Mouse (Mus musculus) hindbrain, postnatal 0 days (tissue): ENCODE data around the gene Tnfaip1. TPM values are rescaled to one million over a fixed set of nuclear protein-coding genes. Genes with fewer than 3 reads are reported as not detected.

Experiments
- ATAC-seq: fragments of 200-750 bp; cut with Nextera tagmentation; 2 replicates; pipeline ENCODE4 v1.8.0; 2017; ENCODE audit warnings: mild to moderate bottlenecking, moderate TSS enrichment, moderate library complexity
- DNase-seq: peaks from one replicate; pipeline ENCODE4 v3.0.0-alpha.2; 2015; ENCODE audit warnings: low spot score
- H3K27ac ChIP-seq: fragments of 300-500 bp; sonication (generic); 2 replicates; pipeline ENCODE4 v1.5.1; 2014; ENCODE audit warnings: mild to moderate bottlenecking
- H3K27me3 ChIP-seq: fragments of 300-500 bp; sonication (generic); 2 replicates; pipeline ENCODE4 v1.6.1; 2014; ENCODE audit warnings: low read length, mixed read lengths; ENCODE audit not compliant: insufficient read depth
- H3K36me3 ChIP-seq: fragments of 300-500 bp; sonication (generic); 2 replicates; pipeline ENCODE4 v1.6.1; 2014; ENCODE audit warnings: low read length, mixed read lengths; ENCODE audit not compliant: insufficient read depth
- H3K4me1 ChIP-seq: fragments of 300-500 bp; sonication (generic); 2 replicates; pipeline ENCODE4 v1.6.1; 2014; ENCODE audit warnings: antibody characterized with exemption, low read length, mixed read lengths; ENCODE audit not compliant: insufficient read depth
- H3K4me2 ChIP-seq: fragments of 300-500 bp; sonication (generic); 2 replicates; pipeline ENCODE4 v1.6.1; 2014; ENCODE audit warnings: low read depth, mild to moderate bottlenecking, low read length, moderate library complexity, mixed read lengths
- H3K4me3 ChIP-seq: fragments of 300-500 bp; sonication (generic); 2 replicates; pipeline ENCODE4 v1.5.1; 2014; ENCODE audit warnings: low read length
- H3K9ac ChIP-seq: fragments of 300-500 bp; sonication (generic); replicated peaks from 2 replicates; pipeline ENCODE4 v1.6.1; 2014; ENCODE audit warnings: mild to moderate bottlenecking, low read length, moderate library complexity, mixed read lengths
- H3K9me3 ChIP-seq: fragments of 300-500 bp; sonication (generic); 2 replicates; pipeline ENCODE4 v1.6.1; 2016; ENCODE audit warnings: low read length, mixed read lengths
- CTCF ChIP-seq: IDR thresholded peaks from 2 replicates; pipeline ENCODE4 v1.5.1; 2016; ENCODE audit warnings: antibody characterized with exemption, control low read depth, low read depth
- WGBS: fragments of 180-500 bp; shearing (Covaris S2); extraction: QIAGEN DNeasy Blood & Tissue Kit; methylation state at CpG from one replicate; pipeline ENCODE4 v1.1.7; 2014; 5-methylcytosine and 5-hydroxymethylcytosine counted together
- polyA plus RNA-seq: library from polyadenylated mRNA; unstranded; fragments of >200 nt; fragmentation: Nextera tagmentation; extraction: Ambion mirVana; gene quantifications from 2 replicates; pipeline ENCODE4 v1.2.1, GENCODE M21; 2015
- total RNA-seq: library from RNA; depleted of rRNA; stranded (reverse); fragments of >200 nt; gene quantifications from 2 replicates; pipeline ENCODE4 v1.2.3, GENCODE M21; 2014

Gene Tnfaip1
- total and polyA plus RNA-seq, 2 experiments from 2014 or later, result 46.2 to 56.2 TPM

DNA sequence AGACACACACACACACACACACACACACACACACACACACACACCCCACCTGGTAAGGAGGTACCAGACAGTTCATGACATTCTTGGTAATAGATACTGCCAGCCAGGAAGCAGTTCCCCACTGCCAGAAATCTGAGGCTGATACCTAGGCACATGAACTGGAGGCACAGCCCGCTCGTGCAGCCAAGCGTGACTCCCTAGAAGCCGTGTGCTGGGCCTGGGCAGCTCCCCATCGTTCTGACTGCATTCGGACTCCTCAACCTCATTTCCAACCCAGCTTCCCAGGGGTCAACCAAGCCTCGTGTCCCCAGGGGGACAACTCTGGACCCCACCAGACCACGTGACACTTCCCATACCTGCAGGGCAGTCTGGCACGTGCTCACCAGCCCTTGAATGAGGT, 7.4 kb downstream of the Tnfaip1 start:
- Histone ChIP-seq H3K4me2 (no peak overlapping the region), H3K27ac (no peak overlapping the region), H3K27me3 (no peaks in the 10 kb centered on the region), H3K4me1 (peaks cover 6% of the 10 kb centered on the region; the same call in 1 of the 2 replicates), H3K36me3 (peaks cover 54% of the 10 kb centered on the region), H3K9me3 (no peaks in the 10 kb centered on the region), H3K4me3 (no peak overlapping the region), H3K9ac (no peak overlapping the region)
- no peak for ATAC-seq
- TF ChIP-seq CTCF, result no peak
- no peak for DNase-seq
- WGBS, result 79% methylated on average over 9 of the region's 9 CpGs

DNA sequence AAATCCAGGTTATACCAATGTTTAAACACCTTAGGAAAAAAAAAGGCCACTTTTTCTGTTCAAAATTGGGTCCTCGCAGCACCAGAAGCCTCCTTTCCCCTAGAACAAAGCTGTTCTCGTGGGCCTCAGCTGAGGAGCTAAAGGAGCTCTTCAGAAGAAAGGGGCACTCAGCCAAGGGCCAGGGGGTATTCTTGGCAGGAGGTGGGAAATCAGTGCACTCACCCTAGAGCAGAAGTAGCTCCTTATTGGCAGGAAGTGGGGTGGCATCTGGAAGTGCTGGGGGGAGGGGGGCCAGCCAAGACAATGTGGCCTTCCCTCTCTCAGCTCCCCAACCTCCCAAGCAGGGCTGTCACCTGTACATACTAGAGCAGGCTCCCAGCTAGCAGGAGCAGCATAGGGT, 11.3 kb downstream of the Tnfaip1 start:
- no peak for TF ChIP-seq CTCF
- peak overlapping the region; percentile 26; the same call in 1 of the 2 replicates for H3K27ac ChIP-seq

DNA sequence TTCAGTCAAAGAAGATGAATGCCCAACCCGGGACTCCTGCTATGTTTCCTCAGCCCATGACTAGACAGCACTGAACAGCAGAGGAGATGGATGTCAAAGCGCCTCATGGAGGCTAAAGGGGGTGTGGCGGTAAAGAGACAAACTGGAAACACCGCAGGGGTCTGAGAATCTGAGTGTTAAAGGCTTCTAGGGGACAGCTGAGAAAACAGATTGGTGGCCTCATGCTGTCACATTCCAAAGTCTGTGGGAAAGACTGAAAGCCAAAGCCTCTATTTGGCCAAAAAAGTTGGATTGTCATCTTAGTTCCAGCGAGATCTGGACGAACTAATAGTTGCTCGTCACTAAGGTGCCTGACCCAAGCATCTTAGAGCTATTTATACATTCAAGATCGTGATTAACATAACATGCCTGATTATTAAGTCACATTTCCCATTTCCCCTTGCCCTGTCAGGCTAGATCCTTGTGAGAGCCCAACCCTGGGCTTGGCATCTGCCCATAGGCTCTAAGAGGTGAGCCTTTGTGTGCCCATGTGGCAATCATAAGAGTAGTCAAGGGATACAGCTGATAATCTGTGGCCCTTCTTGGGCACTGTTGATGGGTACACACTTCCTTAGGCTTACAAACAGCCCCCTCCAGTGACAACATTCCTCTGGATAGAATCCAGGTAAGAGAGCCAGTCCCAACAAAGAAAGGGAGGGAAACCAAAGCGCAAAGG, 12.7 kb downstream of the Tnfaip1 start:
- Histone ChIP-seq H3K9ac (no peak overlapping the region), H3K27ac (peak overlapping the region; percentile 45; the same call in 1 of the 2 replicates), H3K36me3 (peaks cover 76% of the 10 kb centered on the region), H3K27me3 (no peaks in the 10 kb centered on the region), H3K4me2 (no peak overlapping the region), H3K4me1 (peaks cover 6% of the 10 kb centered on the region; the same call in 1 of the 2 replicates), H3K4me3 (no peak overlapping the region), H3K9me3 (no peaks in the 10 kb centered on the region)
- peak; percentile 39 for DNase-seq
- WGBS, result 46% methylated on average over 9 of the region's 9 CpGs
- no peak for TF ChIP-seq CTCF
- peak; percentile 13; the same call in 1 of the 2 replicates for ATAC-seq

More for the DNA sequence above, 11.3 kb downstream of the Tnfaip1 start:
- peaks cover 6% of the 10 kb centered on the region; the same call in 1 of the 2 replicates for H3K4me1 ChIP-seq
- ATAC-seq (peak; percentile 33; the same call in 1 of the 2 replicates), DNase-seq (peak; percentile 61)
- no peaks in the 10 kb centered on the region for H3K9me3 ChIP-seq
- no peak overlapping the region for H3K4me3 ChIP-seq
- H3K36me3 ChIP-seq, result peaks cover 77% of the 10 kb centered on the region
- no peak overlapping the region for H3K4me2 ChIP-seq
- no peak overlapping the region for H3K9ac ChIP-seq
- WGBS, result 41% methylated on average over 2 of the region's 2 CpGs
- H3K27me3 ChIP-seq, result no peaks in the 10 kb centered on the region

DNA sequence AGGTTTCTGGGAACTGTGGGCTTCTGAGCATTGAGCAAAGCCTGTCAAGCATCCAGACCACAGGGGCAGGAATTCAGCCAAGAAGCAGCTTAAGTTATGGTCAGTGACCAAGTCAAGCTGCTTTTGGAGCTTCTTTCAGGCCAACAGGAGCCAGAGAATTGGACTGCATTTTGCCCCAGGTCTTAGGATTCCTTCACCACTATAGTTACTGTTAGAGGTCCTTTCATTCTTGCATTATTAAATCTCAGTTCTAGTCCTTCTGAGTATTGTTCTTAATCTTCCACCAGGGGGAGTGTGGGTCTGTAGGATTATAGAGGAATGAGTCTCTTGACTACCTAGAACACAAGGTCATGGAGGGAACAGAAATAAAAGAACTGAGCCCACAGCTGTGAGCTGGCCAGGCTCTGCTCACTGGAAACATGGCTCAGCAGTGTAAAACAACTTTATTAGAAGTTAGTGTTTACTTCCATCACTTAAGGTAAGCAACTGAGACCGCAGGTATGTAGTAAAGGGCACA, 13.6 kb downstream of the Tnfaip1 start:
- Histone ChIP-seq H3K36me3 (peaks cover 77% of the 10 kb centered on the region), H3K4me2 (no peak overlapping the region), H3K9me3 (no peaks in the 10 kb centered on the region), H3K27ac (peak overlapping the region; percentile 45), H3K9ac (no peak overlapping the region), H3K27me3 (no peaks in the 10 kb centered on the region), H3K4me1 (peaks cover 6% of the 10 kb centered on the region; the same call in 1 of the 2 replicates), H3K4me3 (no peak overlapping the region)
- TF ChIP-seq CTCF, result peak; percentile 59
- WGBS, result 91% methylated on average over 1 of the region's 1 CpGs
- ATAC-seq (no peak), DNase-seq (peak; percentile 25)

DNA sequence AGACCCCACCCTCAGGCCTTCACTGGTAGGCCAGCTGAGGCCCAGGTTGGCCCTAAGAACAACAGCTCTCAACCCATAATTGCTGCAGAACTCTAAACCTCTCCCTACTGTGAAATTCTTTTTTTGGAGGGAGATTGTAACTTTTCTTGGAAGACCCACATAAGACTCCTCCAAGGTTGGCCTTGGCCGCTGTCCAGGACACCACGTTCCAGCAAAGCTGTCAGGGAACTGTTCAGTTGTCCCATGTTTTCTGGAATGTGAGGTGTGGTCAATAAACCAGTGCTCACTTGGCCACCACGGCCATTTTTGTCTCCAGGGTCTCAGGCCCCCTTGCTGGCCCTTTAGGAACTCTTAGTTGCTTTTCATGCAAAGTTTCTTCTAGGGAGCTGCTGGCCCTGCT, 14.3 kb downstream of the Tnfaip1 start:
- Histone ChIP-seq H3K27me3 (no peaks in the 10 kb centered on the region), H3K4me2 (no peak overlapping the region), H3K9me3 (no peaks in the 10 kb centered on the region), H3K4me3 (no peak overlapping the region), H3K27ac (peak overlapping the region; percentile 45; the same call in 1 of the 2 replicates), H3K36me3 (peaks cover 72% of the 10 kb centered on the region), H3K9ac (no peak overlapping the region), H3K4me1 (peaks cover 6% of the 10 kb centered on the region; the same call in 1 of the 2 replicates)
- TF ChIP-seq CTCF, result no peak
- DNase-seq (no peak), ATAC-seq (no peak)
- 74% methylated on average over 3 of the region's 3 CpGs for WGBS

DNA sequence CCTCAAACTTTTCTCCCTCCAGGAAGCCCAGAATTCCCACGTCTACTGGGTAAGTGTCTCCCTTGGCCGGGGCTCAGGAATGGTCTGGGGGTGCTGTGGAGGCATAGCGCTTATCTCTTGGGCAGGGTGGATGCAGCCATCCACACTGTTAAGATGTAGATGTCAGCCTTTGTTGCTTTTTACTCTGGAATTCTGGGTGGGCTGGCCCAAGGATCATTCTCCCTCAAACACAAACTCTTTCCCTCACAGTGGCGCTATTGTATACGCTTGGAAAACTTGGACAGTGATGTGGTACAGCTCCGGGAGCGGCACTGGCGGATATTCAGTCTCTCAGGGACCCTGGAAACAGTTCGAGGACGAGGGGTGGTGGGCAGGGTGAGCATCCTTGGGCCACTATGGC, 17.2 kb downstream of the Tnfaip1 start:
- Histone ChIP-seq H3K4me3 (no peak overlapping the region), H3K27me3 (no peaks in the 10 kb centered on the region), H3K4me2 (no peak overlapping the region), H3K9me3 (no peaks in the 10 kb centered on the region), H3K4me1 (no peaks in the 10 kb centered on the region), H3K27ac (no peak overlapping the region), H3K9ac (no peak overlapping the region), H3K36me3 (peaks cover 67% of the 10 kb centered on the region)
- TF ChIP-seq CTCF, result no peak
- ATAC-seq (no peak), DNase-seq (no peak)
- 79% methylated on average over 10 of the region's 10 CpGs for WGBS
